8 mouse cellular contexts compared by ENCODE assay signal in the genomic region with DNA sequence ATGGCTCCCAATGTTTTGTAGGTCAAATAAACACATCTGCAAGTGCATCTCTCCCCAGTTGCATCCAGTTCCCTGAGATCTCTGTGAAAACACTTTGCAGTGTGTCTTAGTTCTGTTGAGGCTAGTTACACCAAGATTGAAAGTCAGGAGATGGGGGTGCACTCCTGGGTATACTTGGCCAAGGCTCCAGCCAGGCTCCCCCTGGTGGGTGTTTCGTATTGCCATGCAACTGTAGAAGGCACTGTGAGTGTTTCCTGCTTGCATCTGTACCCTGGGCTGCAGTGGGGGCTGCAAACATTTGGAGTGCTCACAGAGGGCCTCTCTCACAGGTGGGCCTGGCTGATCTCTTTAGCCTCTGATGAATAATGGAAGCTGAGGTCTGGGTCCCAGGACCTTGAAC.
DNase-seq lines count a peak whose midpoint lies in the region; ATAC-seq lines count a peak whose summit lies in the region.

No protein-coding gene starts in this region.

- ATAC-seq in neural tube, embryonic 13.5 days (ENCODE audit: low read depth): peak; percentile 61; the same call in 1 of the 2 replicates

- no peak overlapping the region for H3K9ac ChIP-seq in neural tube, embryonic 13.5 days

- DNase-seq in heart, adult 18-20 months: peak; percentile 5 to 27
- DNase-seq in heart, adult 11 months: no peak
- DNase-seq in right cerebral cortex, adult 18-20 months: peak; percentile 35
- no peak for DNase-seq in right cerebral cortex, postnatal 25 days
- no peak for DNase-seq in hindbrain, embryonic 10.5 days (ENCODE audit: low spot score)
- no peak for DNase-seq in urinary bladder, postnatal 36 days (ENCODE audit: low spot score in 2 of 2)
- no peak for DNase-seq in heart, postnatal 36 days

- no peak overlapping the region for H3K4me3 ChIP-seq in hindbrain, embryonic 10.5 days
- no peak overlapping the region for H3K4me3 ChIP-seq in neural tube, embryonic 13.5 days

- H3K9me3 ChIP-seq in hindbrain, embryonic 10.5 days: no peaks in the 10 kb centered on the region
- peaks cover 3% of the 10 kb centered on the region; the same call in 1 of the 2 replicates for H3K9me3 ChIP-seq in neural tube, embryonic 13.5 days

- H3K27me3 ChIP-seq in hindbrain, embryonic 10.5 days (ENCODE audit: insufficient read depth, poor library complexity, severe bottlenecking): no peaks in the 10 kb centered on the region
- no peaks in the 10 kb centered on the region for H3K27me3 ChIP-seq in neural tube, embryonic 13.5 days

- no peaks in the 10 kb centered on the region for H3K36me3 ChIP-seq in hindbrain, embryonic 10.5 days
- H3K36me3 ChIP-seq in neural tube, embryonic 13.5 days: no peaks in the 10 kb centered on the region

- no peak overlapping the region for H3K4me2 ChIP-seq in neural tube, embryonic 13.5 days

- H3K4me1 ChIP-seq in hindbrain, embryonic 10.5 days (replicated peaks): peaks cover 7% of the 10 kb centered on the region
- H3K4me1 ChIP-seq in neural tube, embryonic 13.5 days (replicated peaks): peaks cover 12% of the 10 kb centered on the region

- intact Hi-C loops in heart, postnatal 36 days (cut with DNase I): loop anchor here (5.0 kb wide), 1 partner anchor 45 kb away; no protein-coding TSS in a partner anchor

- 53% methylated on average over 1 of the region's 1 CpGs for WGBS in hindbrain, embryonic 10.5 days
- WGBS in neural tube, embryonic 13.5 days: 52% methylated on average over 1 of the region's 1 CpGs

- 0 out of 2 replicates have a peak overlapping the region, but pooled peaks have one; percentile 1 for H3K27ac ChIP-seq in hindbrain, embryonic 10.5 days
- 0 out of 2 replicates have a peak overlapping the region, but pooled peaks have one; percentile 35 for H3K27ac ChIP-seq in neural tube, embryonic 13.5 days (replicated peaks)

Comparison
In these comparisons a context has a peak if more than half of its experiments do, and no peak if none do; other contexts are left out.
1. DNase-seq: peak in heart, adult 18-20 months (2 of 2) and right cerebral cortex, adult 18-20 months (single experiment); none in heart, adult 11 months (single experiment), right cerebral cortex, postnatal 25 days (single experiment), hindbrain, embryonic 10.5 days (single experiment), urinary bladder, postnatal 36 days (0 of 2) and heart, postnatal 36 days (0 of 2).